Mouse (Mus musculus) embryonic stem cell, embryonic (primary cell): ENCODE results near the gene Hdhd3.

Experiments used
- CTCF ChIA-PET, 4 experiments: fragments of 300-600 bp in 2 of 4; fragments of 350-600 bp in 2 of 4; sonication (Branson Sonifier 250); formaldehyde crosslinking; loops; one replicate each; lab custom pipeline; 2022; ENCODE audit warnings: inconsistent platforms in 2 of 4; lab: Charles Lee
- POLR2A ChIA-PET, 4 experiments: fragments of 300-600 bp in 2 of 4; fragments of 350-600 bp in 2 of 4; sonication (Branson Sonifier 250); formaldehyde crosslinking; loops; one replicate each; lab custom pipeline; 2022; ENCODE audit warnings: antibody characterized with exemption in 4 of 4, inconsistent platforms in 1 of 4; lab: Charles Lee

The Hdhd3 gene

DNA sequence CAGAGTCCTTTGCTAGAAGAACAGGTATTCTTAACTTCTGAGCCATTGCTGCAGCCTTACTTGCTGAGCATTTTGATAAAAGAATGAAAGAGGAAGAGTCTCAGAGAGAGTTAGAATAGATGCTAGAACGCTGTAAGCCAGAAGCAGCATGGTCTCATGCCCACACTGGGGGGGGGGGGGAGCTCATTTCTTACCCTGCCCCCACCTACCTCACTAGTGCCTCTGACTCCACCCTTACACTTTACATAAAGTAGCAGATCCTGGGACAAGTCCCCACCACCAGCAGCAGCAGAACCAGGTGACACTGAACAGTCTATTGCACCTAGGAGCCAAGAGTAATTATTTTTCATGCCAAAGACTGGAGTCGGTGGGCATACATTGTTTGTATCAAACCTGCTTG, 28.1 kb downstream of the Hdhd3 start:
- CTCF ChIA-PET, result interaction anchor here in 1 of 4 experiments (0.6 kb wide), 1 partner anchor 68 kb away, joined by 5 read pairs; no protein-coding TSS in a partner anchor
- POLR2A ChIA-PET, result interaction anchor here in 1 of 4 experiments (1.7 kb wide), 1 partner anchor 67 kb away, joined by 5 read pairs; the partner anchor contains the start of genes Cdc26 and Prpf4

DNA sequence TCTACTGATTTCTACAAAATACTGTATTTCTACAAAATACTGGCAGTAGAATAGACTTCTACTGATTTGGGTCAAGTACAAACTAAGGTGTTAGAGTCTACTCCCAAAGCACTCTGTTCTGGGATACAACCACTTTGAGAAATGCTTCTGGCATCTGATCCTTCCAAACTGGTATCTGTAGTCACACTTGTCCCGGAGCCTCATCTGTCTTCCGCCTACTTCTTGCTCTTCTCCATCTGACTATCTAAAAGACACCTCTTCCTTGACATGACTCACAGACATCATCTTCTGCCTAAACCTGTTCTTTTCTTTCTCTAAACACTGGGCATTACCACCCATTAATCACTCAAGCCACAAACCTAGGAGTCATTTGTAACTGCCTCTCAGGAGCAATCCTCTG, 31.2 kb downstream of the Hdhd3 start:
- ChIA-PET CTCF (no interaction called here), POLR2A (interaction anchor here in 2 of 4 experiments (0.5 to 1.2 kb wide), 3 partner anchors 8 to 50 kb away, joined by 3 read pairs; partner anchors contain the start of gene Bspry (in 1 of the 2))

DNA sequence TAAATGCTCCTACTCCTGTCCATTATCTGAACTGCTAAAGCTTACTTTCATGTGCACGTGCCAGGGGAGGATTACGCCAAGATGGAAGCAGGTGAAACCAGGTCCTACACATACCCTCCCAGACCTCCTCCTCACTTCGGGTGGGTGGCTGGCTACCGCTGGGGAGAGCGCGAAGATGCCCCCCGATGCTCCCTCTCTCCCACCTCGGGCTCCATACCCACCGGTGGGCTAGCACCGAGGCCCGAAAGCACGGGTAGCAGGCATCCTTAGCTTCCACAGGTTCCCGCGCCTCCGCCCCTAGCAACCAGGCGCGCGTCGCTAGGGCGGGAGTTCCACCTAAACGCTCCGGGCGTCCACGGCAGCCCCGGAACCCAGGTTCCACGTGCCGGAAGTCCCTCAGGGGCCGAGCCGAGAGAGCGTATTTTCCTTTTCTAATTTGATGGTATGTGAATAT, 32.6 kb downstream of the Hdhd3 start, which contains the start of gene Wdr31:
TSS of gene Wdr31 (minus strand) at position 299 of the 454 bp plus-strand sequence.
- ChIA-PET POLR2A (interaction anchor here in 2 of 4 experiments (0.5 to 1.1 kb wide), 8 partner anchors 15 to 360 kb away, joined by 3 to 6 read pairs (median 3); partner anchors contain the start of genes 4933430I17Rik (in 1 of the 2), Cdc26 (in 1 of the 2), Fkbp15 (in 1 of the 2) and Pole3 (in 1 of the 2)), CTCF (interaction anchor here in 2 of 4 experiments (0.5 to 1.5 kb wide), 2 partner anchors 9 to 310 kb away, joined by 3 to 5 read pairs; partner anchors contain the start of gene Bspry (in 1 of the 2))

DNA sequence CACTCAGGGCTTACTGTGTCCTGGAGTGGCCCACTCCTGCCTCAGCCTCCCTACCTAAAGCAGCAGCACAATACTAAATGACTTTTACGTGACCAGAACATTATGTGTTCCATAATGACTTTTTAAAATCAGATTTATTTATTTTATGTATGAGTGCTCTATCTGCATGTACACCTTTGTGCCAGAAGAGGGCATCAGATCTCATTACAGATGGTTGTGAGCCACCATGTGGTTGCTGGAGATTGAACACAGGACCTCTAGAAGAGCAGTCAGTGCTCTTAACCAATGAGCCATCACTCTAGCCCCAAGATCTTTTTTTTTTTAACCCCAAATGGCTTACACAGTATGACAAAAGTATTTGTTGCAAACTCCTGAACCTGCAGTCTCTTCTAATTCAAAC, 35.1 kb downstream of the Hdhd3 start:
- ChIA-PET POLR2A (interaction anchor here in 3 of 4 experiments (0.6 to 1.9 kb wide), 6 partner anchors 12 to 70 kb away, joined by 3 to 6 read pairs (median 3); partner anchors contain the start of genes Bspry (in 1 of the 3), Cdc26 (in 1 of the 3) and Prpf4 (in 1 of the 3)), CTCF (interaction anchor here in 3 of 4 experiments (0.6 to 2.4 kb wide), 15 partner anchors 11 to 296 kb away, joined by 3 to 8 read pairs (median 3); partner anchors contain the start of genes 4933430I17Rik (in 1 of the 3), Bspry (in 1 of the 3), Fkbp15 (in 1 of the 3) and Pole3 (in 1 of the 3))

DNA sequence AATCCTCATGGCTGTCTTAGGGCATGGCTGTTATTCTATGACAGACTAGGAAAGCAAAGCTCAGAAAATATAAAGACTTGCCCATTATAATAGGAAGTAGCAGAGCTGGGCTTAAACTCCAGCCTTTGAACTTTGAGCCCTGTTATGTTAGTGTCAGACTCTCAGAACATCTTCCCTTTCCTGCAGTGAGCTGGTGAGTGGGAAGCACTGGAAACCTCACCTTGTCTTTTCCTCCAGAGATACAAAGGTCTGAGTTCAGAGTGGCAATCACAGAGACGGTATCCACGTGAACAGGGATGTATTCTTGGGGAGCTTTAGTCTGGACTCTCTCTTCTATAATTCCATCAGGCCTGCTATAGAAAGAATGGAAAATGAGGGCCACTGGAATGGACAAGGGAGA, 40.1 kb downstream of the Hdhd3 start:
- POLR2A ChIA-PET, result interaction anchor here in 1 of 4 experiments (0.7 to 1.1 kb wide), 2 partner anchors 22 to 54 kb away, joined by 3 to 4 read pairs; partner anchors contain the start of gene Prpf4
- CTCF ChIA-PET, result no interaction called here

DNA sequence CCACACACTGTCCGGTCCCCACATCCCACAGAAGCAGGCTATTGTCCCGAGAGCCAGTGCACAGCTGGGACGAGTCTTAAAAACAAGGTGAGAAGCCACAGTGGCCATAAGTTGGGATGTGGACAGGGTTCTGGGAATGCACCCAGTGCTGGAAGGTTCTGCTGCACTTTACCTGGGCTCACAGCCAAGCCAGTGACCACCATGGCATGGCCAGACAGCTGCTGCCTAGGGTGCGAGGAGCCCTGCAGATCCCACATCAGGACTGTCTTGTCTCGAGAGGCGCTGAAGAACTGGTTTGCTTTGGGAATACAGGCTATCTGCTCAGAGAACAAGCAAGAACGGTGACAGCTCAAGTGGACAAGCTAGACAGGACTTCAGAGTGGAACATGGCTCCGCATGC, 42.9 kb downstream of the Hdhd3 start:
- CTCF ChIA-PET, result no interaction called here
- POLR2A ChIA-PET, result interaction anchor here in 2 of 4 experiments (0.6 to 1.8 kb wide), 4 partner anchors 34 to 112 kb away, joined by 3 to 4 read pairs (median 4); partner anchors contain the start of genes Fkbp15 (in 1 of the 2) and Slc31a1 (in 1 of the 2)

DNA sequence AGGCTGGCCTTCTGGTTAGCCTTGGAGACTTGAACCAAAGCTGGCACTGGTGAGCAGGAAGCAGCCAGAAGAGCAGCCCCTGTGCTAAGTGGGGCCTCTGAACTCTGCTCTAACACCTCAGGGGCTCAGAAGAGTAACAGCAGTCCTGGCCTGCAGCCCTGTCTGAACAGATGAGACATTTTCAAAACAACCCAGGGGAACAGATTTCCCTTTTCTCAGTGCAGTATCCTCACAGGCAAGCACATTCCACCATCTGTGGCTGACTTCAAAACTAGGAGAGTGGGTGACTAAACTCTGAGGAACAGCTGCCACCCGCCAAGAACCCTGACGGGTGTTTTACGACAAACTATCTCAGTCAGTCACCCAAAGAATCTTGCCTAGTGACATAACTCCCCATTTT, 44.2 kb downstream of the Hdhd3 start:
- POLR2A ChIA-PET, result interaction anchor here in 2 of 4 experiments (0.5 to 1.8 kb wide), 4 partner anchors 33 to 215 kb away, joined by 3 to 4 read pairs (median 3); no protein-coding TSS in a partner anchor
- CTCF ChIA-PET, result interaction anchor here in 1 of 4 experiments (0.6 kb wide), 1 partner anchor 195 kb away, joined by 3 read pairs; no protein-coding TSS in a partner anchor

DNA sequence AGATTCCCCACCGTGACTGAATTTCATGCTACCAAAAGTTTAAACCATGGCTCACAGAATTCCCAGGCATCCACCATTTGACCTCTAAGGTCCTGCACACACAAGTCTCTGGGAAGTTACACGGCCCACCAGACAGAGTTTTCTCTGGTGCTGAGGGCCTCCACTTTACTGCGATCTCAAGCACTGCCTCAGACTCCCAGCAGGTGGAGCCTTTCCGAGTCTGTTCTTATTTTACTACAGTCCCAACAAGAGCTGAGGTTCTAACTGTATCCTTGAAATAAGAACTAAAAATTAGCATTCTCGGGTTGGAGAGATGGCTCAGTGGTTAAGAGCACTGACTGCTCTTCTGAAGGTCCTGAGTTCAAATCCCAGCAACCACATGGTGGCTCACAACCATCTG, 48.3 kb downstream of the Hdhd3 start:
- ChIA-PET POLR2A (interaction anchor here in 2 of 4 experiments (0.6 to 1.2 kb wide), 4 partner anchors 19 to 95 kb away, joined by 3 to 4 read pairs (median 3); partner anchors contain the start of genes Fkbp15 (in 1 of the 2) and Rnf183 (in 1 of the 2)), CTCF (interaction anchor here (0.6 to 2.4 kb wide), 25 partner anchors 9 to 453 kb away, joined by 3 to 10 read pairs (median 3); partner anchors contain the start of genes Cdc26 (in 1 of the 4), Hdhd3 (in 1 of the 4), Prpf4 (in 1 of the 4) and Rnf183 (in 1 of the 4))
